Mouse (Mus musculus) G1E (cell line): ENCODE data around the gene Klra17.

Experiments
- CTCF ChIP-seq: IDR thresholded peaks from 2 replicates; pipeline ENCODE4 v1.5.1; 2012; ENCODE audit warnings: low read depth, low read length, inconsistent platforms, mixed read lengths
- GATA1 ChIP-seq: IDR thresholded peaks from 2 replicates; pipeline ENCODE4 v1.6.1; 2012; ENCODE audit warnings: borderline replicate concordance, low read length, inconsistent platforms, mixed read lengths
- GATA2 ChIP-seq: IDR thresholded peaks from 2 replicates; pipeline ENCODE4 v1.6.1; 2012; ENCODE audit warnings: low read depth, low read length, inconsistent platforms, borderline replicate concordance
- POLR2AphosphoS5 ChIP-seq: IDR thresholded peaks from 2 replicates; pipeline ENCODE4 v1.6.1; 2012; ENCODE audit warnings: low read depth, low read length, inconsistent platforms; ENCODE audit not compliant: insufficient replicate concordance
- TAL1 ChIP-seq: conservative IDR thresholded peaks from 2 replicates; pipeline ENCODE4 v1.6.1; 2012; ENCODE audit warnings: low read depth, low read length, inconsistent platforms, mixed read lengths

GRCm38 (mm10) chr6:129876549-129876948, at the start of gene Klra17:
- TF ChIP-seq GATA1 (no peak), GATA2 (no peak), CTCF (no peak), TAL1 (no peak), POLR2AphosphoS5 (no peak)
